Mouse (Mus musculus) common myeloid progenitor, adult 5-6 weeks (primary cell): ENCODE data around the gene Abca4. TPM values are rescaled to one million over a fixed set of nuclear protein-coding genes. Genes with fewer than 3 reads are reported as not detected.

Source experiments
- ATAC-seq: replicated peaks from 2 replicates; pipeline ENCODE4 v1.8.0; 2016; ENCODE audit warnings: low read depth, mild to moderate bottlenecking, moderate TSS enrichment, inconsistent platforms; ENCODE audit not compliant: poor library complexity, severe bottlenecking
- total RNA-seq: library from RNA; stranded (forward); fragments of 200-1000, 187-1606 nt; gene quantifications from 2 replicates; pipeline ENCODE4 v1.2.3, GENCODE M21; 2017

Gene Abca4
- total RNA-seq, 1 experiment from 2014 or later: 1.2 TPM

DNA sequence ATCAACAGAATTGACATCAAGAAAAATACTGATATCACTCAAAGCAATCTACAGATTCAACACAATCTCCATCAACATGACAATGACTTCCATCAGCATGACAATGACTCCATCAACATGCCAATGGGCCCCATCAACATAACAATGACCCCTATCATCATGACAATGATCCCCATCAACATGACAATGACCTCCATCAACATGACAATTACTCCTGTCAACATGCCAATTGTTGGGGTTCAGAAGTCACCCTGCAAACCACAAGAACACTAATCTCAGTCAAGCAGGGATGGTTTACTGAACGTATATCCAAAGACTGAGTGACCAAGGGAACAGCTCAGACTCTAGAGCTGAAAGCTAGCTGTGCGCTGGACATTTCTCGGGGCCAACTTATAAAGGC lies 101.2 kb downstream of the Abca4 start:
- ATAC-seq: no peak

DNA sequence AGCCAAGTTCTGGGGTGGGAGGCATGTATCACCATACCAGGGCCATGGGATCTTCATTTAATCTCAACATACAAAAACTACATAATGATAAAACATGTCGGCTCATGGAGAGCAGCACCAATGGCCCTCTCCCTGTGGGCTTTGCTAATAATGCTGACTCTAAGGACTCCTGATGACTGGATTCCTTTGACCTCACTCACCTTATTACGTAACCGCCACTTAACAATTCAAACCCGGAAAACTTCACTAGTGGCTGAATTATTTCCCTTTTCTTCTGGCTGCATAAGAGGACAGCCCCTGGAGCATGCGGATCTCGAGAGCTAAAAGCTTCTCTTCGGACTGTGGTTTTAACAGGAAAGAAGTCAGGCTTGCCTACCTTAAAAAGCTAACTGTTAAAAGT lies 106.6 kb downstream of the Abca4 start:
- peak; percentile 63 for ATAC-seq

- ATAC-seq: no peak
These were observed 108.2 kb downstream of the Abca4 start for GRCm38 (mm10) chr3:122152431-122152830.

DNA sequence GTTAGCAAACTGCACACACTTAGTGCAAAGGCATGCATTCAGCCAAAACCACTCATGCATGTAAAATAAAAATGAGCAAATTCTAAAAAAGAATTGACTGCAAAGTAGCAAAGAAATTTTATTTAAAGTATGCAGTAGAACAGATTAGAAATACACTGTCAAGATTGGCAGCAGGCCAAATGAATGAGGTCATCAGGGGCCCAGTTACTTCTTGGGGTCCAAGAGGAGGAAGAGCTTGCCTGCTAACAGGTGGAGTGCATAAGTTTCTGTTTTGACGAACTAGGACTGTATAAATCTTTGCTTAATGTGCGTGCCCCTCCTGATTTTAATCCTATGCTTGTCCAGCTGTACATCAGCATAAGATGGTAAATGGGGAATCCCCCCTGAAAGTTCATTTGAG lies 109.8 kb downstream of the Abca4 start:
- no peak for ATAC-seq

- ATAC-seq: no peak
These were observed 115.2 kb downstream of the Abca4 start for GRCm38 (mm10) chr3:122159447-122159846.

- ATAC-seq: peak; percentile 94
These were observed 125.5 kb downstream of the Abca4 start for GRCm38 (mm10) chr3:122169616-122170178.

- no peak for ATAC-seq
These were observed 126.5 kb downstream of the Abca4 start for GRCm38 (mm10) chr3:122170621-122171309.

- no peak for ATAC-seq
These were observed 129.4 kb downstream of the Abca4 start for GRCm38 (mm10) chr3:122173526-122174150.

GRCm38 (mm10) chr3:122176018-122176417 lies 131.8 kb downstream of the Abca4 start:
- ATAC-seq: no peak

DNA sequence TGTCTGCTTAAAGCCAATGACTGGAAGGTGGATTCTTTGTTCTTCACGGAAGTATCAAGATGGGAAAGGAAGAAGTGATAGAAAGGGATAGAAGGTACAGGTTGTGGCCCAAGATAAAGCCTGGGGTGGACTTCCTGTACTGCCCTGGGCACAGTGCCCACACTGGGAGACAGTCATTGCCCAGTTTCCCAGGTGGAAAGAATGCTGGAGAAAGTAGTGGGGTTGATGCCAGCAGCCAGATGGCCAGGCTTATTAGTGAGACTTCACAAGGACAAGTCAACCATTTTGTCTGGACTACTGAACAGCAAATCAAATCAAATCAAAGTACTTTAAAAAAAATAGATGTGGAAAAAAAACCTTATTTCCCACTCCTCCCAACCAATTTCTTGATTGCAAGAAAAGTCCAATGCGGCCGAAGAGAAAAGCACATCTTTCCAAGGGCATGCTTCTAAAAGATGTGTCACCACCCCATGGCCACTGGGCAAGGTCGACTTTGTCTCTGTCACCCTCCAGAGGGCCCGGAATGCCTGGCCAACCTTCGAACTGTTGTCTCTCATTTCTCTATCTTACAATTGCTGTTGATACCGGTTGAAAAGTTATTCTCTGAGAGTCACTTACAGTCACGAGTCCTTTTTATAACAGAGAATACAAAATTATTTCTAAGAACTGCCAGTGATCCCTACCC lies 132.6 kb downstream of the Abca4 start:
- ATAC-seq: no peak

GRCm38 (mm10) chr3:122184109-122184508 lies 139.9 kb downstream of the Abca4 start:
- 0 out of 2 replicates have a peak, but pooled peaks have one; percentile 15 for ATAC-seq

- ATAC-seq: peak; percentile 94
These were observed 142.7 kb downstream of the Abca4 start for GRCm38 (mm10) chr3:122186975-122187374.

DNA sequence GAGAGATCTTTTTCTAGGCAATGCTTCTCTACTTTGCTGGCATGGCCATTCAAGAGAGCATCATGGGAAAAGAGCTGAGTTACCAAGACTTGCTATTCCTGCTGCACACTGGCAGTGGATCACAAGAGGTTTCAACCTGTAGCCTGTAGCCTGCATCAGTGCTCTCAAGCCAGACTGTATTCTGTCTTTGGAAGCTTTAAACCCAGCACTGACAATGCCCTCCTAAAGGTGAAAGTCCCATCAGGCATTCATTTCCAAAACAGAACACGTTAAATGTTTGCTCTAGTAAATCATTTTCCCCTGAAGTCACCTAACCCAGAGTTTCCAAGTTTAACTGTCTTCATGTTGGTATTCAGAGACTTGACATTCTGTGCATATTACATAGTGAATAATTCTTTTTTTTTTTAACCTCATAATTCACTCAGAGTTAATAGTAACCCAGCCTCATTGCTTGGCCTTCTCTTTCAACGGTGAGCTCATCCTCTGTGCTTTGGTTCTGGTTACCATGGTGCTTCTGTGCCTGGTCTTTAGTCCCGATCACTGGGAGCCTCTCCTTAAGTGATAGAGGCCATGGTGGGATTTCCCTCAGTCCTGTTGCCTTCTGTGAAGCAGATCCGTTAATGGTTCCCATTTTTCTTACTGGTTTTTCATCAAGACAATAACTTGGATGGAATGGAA lies 152.5 kb downstream of the Abca4 start:
- no peak for ATAC-seq

GRCm38 (mm10) chr3:122198532-122198931 lies 154.3 kb downstream of the Abca4 start:
- ATAC-seq: no peak

DNA sequence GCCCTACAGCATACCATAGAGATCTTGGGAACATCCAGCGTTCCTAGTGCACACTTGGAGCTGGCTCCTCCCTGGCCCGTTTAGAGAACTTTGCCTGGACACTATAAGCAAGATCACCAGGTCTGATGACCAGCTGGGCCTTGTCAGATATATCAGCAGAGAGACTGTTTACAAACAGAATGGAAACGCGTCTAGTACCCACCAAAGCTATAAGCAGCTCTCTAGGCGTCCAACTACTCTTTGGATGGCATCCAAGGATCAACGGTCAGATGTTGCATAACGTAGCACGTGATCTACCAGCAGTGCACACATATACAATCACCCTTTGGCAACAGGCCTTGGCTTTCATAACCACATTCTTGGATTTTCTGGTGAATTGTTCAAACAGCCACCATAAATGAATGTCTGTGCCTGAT lies 154.7 kb downstream of the Abca4 start:
- ATAC-seq: peak; percentile 64

DNA sequence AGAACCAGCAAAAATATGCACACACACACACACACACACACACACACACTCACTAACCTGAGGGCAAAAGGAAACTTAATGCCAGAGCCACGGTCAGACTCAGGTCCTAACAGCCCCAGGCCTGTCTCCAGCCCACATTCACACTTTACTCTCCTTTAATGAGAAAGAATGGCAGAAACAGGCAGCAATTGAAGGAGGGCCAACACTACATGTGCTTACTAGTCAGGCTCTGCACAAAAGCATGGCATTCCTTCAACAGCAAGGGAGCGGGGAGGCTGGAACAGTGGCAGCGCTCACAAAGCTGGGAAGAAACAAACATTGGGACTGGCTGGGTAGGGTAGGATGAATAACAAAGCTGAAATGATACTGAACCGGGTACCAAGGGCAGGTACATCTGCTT lies 155.4 kb downstream of the Abca4 start:
- ATAC-seq: no peak

DNA sequence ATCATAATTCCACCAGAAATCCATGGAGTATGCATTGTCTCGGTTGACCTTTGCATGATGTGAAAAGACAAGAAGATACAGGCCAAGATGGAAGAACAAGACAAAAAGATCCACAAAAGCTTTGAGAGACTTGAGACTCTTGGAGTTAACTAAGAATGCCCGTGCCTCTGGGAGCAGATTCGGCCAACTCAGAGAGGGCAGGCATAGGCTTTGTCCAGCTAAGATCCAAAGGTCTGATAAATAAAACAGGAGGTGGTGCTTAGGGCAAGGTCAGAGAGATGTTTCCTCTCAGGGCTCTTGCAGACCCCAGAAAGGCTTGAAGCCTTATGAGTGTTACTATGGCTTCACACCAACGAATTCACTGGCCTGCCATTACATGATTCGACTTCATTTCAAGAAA lies 155.8 kb downstream of the Abca4 start:
- ATAC-seq: no peak

GRCm38 (mm10) chr3:122200447-122200846 lies 156.2 kb downstream of the Abca4 start:
- no peak for ATAC-seq

DNA sequence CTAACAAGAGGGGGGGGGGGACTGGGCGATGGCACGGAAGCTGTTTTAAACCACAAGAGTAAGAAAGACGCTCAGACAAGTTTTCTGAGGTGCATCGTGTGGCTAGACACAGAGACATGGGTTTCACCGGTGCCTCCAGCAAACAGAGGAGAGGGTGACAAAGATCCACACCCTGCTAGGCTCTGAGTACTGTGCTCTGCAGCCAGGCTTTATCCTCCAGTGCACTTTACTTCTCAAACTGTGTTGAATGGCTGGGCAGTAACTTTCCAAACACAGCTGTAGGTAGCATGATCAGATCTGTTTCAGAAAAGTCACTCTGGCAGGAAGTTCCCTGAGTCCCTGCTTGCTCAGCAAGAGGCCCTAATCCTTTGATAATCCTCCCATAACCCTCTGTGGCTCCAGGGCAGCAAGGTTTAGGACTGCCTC lies 158.1 kb downstream of the Abca4 start:
- peak; percentile 60 for ATAC-seq

- ATAC-seq: no peak
These were observed 159.6 kb downstream of the Abca4 start for GRCm38 (mm10) chr3:122203675-122204329.
